35 mouse cellular contexts compared by ENCODE assay signal in the genomic region with DNA sequence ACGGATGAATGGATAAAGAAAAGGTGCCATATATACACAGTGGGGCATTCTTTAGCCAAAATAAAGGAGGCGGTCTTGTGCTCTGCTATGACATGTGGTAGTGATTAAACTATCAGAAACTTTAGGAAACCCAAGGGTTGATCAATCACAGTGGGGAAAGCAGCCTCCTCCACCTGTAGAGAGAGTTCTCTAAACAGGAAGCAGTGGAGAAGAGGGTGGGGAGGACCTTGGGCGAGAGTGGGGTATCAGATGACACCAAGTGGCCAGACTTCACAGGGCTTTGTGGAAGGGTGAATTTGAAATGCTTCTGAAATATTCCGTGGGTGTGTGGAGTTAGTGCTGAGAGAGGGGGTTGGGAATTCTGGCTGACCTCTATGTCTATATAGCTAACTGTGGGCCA. TPM values are rescaled to one million over a fixed set of nuclear protein-coding genes. Genes with fewer than 3 reads are reported as not detected.
DNase-seq lines count a peak whose midpoint lies in the region; ATAC-seq lines count a peak whose summit lies in the region.
"Had no signal": no experiment of that assay in that cellular context is flagged by ENCODE, and none has a peak within 500 bp of the region (broad histone marks: within the 10 kb centered on the region; RNA-seq: fewer than 3 reads in every experiment).

No protein-coding gene starts in this region.

- H3K9me3 ChIP-seq in hindbrain, embryonic 12.5 days (replicated peaks) = 0 out of 2 replicates have a peak, but pooled peaks cover 3% of the 10 kb centered on the region
- no peaks in the 10 kb centered on the region for H3K9me3 ChIP-seq in hindbrain, embryonic 16.5 days (ENCODE audit: control insufficient read depth, low read length)
- no peaks in the 10 kb centered on the region for H3K9me3 ChIP-seq in embryonic facial prominence, embryonic 11.5 days (replicated peaks; ENCODE audit: control insufficient read depth, low read length)
- no peaks in the 10 kb centered on the region for H3K9me3 ChIP-seq in limb, embryonic 11.5 days (ENCODE audit: control insufficient read depth, low read length)
- H3K9me3 ChIP-seq: forebrain, embryonic 12.5 days; midbrain, embryonic 12.5 days had no signal

- H3K36me3 ChIP-seq in hindbrain, embryonic 12.5 days = no peaks in the 10 kb centered on the region
- no peaks in the 10 kb centered on the region for H3K36me3 ChIP-seq in hindbrain, embryonic 16.5 days (ENCODE audit: control insufficient read depth, insufficient read depth, low read length)
- H3K36me3 ChIP-seq in embryonic facial prominence, embryonic 11.5 days (replicated peaks; ENCODE audit: control insufficient read depth, insufficient read depth, low read depth, low read length) = no peaks in the 10 kb centered on the region
- no peaks in the 10 kb centered on the region for H3K36me3 ChIP-seq in limb, embryonic 11.5 days (ENCODE audit: control insufficient read depth, insufficient read depth, low read length)
- H3K36me3 ChIP-seq: embryonic facial prominence, embryonic 15.5 days; forebrain, embryonic 12.5 days; limb, embryonic 12.5 days; midbrain, embryonic 12.5 days had no signal

- H3K4me1 ChIP-seq in hindbrain, embryonic 12.5 days = no peaks in the 10 kb centered on the region
- H3K4me1 ChIP-seq in hindbrain, embryonic 16.5 days (ENCODE audit: control insufficient read depth, insufficient read depth, low read depth, low read length) = no peaks in the 10 kb centered on the region
- 0 out of 2 replicates have a peak, but pooled peaks cover 2% of the 10 kb centered on the region for H3K4me1 ChIP-seq in embryonic facial prominence, embryonic 11.5 days (ENCODE audit: control insufficient read depth, insufficient read depth, low read length)
- H3K4me1 ChIP-seq in limb, embryonic 11.5 days (ENCODE audit: control insufficient read depth, insufficient read depth, low read length) = peaks cover 5% of the 10 kb centered on the region; the same call in 1 of the 2 replicates
- H3K4me1 ChIP-seq: embryonic facial prominence, embryonic 15.5 days; forebrain, embryonic 12.5 days; midbrain, embryonic 12.5 days had no signal

- H3K4me2 ChIP-seq in hindbrain, embryonic 12.5 days (replicated peaks) = no peak overlapping the region
- no peak overlapping the region for H3K4me2 ChIP-seq in hindbrain, embryonic 16.5 days (ENCODE audit: low read length)
- H3K4me2 ChIP-seq in embryonic facial prominence, embryonic 11.5 days (ENCODE audit: low read depth, low read length) = no peak overlapping the region
- no peak overlapping the region for H3K4me2 ChIP-seq in limb, embryonic 11.5 days (ENCODE audit: low read depth, severe bottlenecking)
- H3K4me2 ChIP-seq: embryonic facial prominence, embryonic 15.5 days; forebrain, embryonic 12.5 days; heart, embryonic 11.5 days; limb, embryonic 12.5 days; liver, embryonic 11.5 days; midbrain, embryonic 12.5 days had no signal

- H3K27ac ChIP-seq in hindbrain, embryonic 12.5 days = peak overlapping the region; percentile 35; the same call in 1 of the 2 replicates
- H3K27ac ChIP-seq in hindbrain, embryonic 16.5 days (ENCODE audit: low read depth, low read length) = no peak overlapping the region
- H3K27ac ChIP-seq in embryonic facial prominence, embryonic 11.5 days (replicated peaks; ENCODE audit: low read depth, low read length) = no peak overlapping the region
- no peak overlapping the region for H3K27ac ChIP-seq in limb, embryonic 11.5 days (replicated peaks; ENCODE audit: low read depth, low read length)
- H3K27ac ChIP-seq: embryonic facial prominence, embryonic 15.5 days; forebrain, embryonic 12.5 days; limb, embryonic 12.5 days; midbrain, embryonic 12.5 days had no signal

- H3K27me3 ChIP-seq in hindbrain, embryonic 12.5 days = no peaks in the 10 kb centered on the region
- H3K27me3 ChIP-seq in hindbrain, embryonic 16.5 days (replicated peaks; ENCODE audit: control insufficient read depth, insufficient read depth, low read length) = no peaks in the 10 kb centered on the region
- no peaks in the 10 kb centered on the region for H3K27me3 ChIP-seq in embryonic facial prominence, embryonic 11.5 days (ENCODE audit: control insufficient read depth, insufficient read depth, low read length)
- no peaks in the 10 kb centered on the region for H3K27me3 ChIP-seq in limb, embryonic 11.5 days (ENCODE audit: control insufficient read depth, insufficient read depth, low read length)
- H3K27me3 ChIP-seq: embryonic facial prominence, embryonic 15.5 days; forebrain, embryonic 12.5 days; limb, embryonic 12.5 days; midbrain, embryonic 12.5 days had no signal

- 50% methylated on average over 4 of the region's 4 CpGs for WGBS in hindbrain, embryonic 12.5 days
- WGBS in hindbrain, embryonic 16.5 days = 68% methylated on average over 4 of the region's 4 CpGs
- WGBS in embryonic facial prominence, embryonic 11.5 days = 24% methylated on average over 4 of the region's 4 CpGs
- WGBS in limb, embryonic 11.5 days = 17% methylated on average over 4 of the region's 4 CpGs

- no peak for ATAC-seq in hindbrain, embryonic 12.5 days (ENCODE audit: low FRiP score)
- ATAC-seq in hindbrain, embryonic 16.5 days = no peak
- peak; percentile 72 for ATAC-seq in embryonic facial prominence, embryonic 11.5 days (replicated peaks; ENCODE audit: insufficient number of reproducible peaks, low FRiP score, low TSS enrichment, low read depth)
- peak; percentile 70; the same call in 1 of the 2 replicates for ATAC-seq in limb, embryonic 11.5 days (ENCODE audit: insufficient number of reproducible peaks, low FRiP score, low TSS enrichment, low read depth)
- ATAC-seq: forebrain, postnatal 0 days; intestine, postnatal 0 days had no signal

- peak; percentile 37 for DNase-seq in embryo, embryonic 10.5 days (ENCODE audit: low spot score)
- DNase-seq in embryonic facial prominence, embryonic 11.5 days (ENCODE audit: low spot score) = peak; percentile 73
- DNase-seq in limb, embryonic 11.5 days (ENCODE audit: low spot score) = peak; percentile 44
- DNase-seq in lung, adult 18-20 months = no peak
- no peak for DNase-seq in spleen, postnatal 4 days (ENCODE audit: low spot score in 2 of 2)
- DNase-seq in neural tube, embryonic 10.5 days (ENCODE audit: extremely low spot score, low spot score) = no peak
- DNase-seq: adrenal gland, adult 8-10 months; cerebellum, adult 8-10 months; forebrain, postnatal 0 days; gastrocnemius, postnatal 14 days; heart, adult 18-20 months; heart, postnatal 4 days; kidney, adult 9 months; kidney, postnatal 10 days; layer of hippocampus, postnatal 36 days; lung, postnatal 36 days; right cerebral cortex, postnatal 4 days; thymus, adult 2 months; thymus, postnatal 36 days had no signal

- no peak overlapping the region for H3K9ac ChIP-seq in hindbrain, embryonic 12.5 days
- H3K9ac ChIP-seq in hindbrain, embryonic 16.5 days (ENCODE audit: low read depth, low read length) = no peak overlapping the region
- H3K9ac ChIP-seq in embryonic facial prominence, embryonic 11.5 days (replicated peaks; ENCODE audit: low read length) = no peak overlapping the region
- no peak overlapping the region for H3K9ac ChIP-seq in limb, embryonic 11.5 days (ENCODE audit: low read length)
- H3K9ac ChIP-seq: embryonic facial prominence, embryonic 15.5 days; forebrain, embryonic 12.5 days; forebrain, postnatal 0 days; limb, embryonic 12.5 days; midbrain, embryonic 12.5 days had no signal

- no peak overlapping the region for H3K4me3 ChIP-seq in hindbrain, embryonic 12.5 days
- no peak overlapping the region for H3K4me3 ChIP-seq in hindbrain, embryonic 16.5 days (ENCODE audit: low read length)
- no peak overlapping the region for H3K4me3 ChIP-seq in embryonic facial prominence, embryonic 11.5 days (ENCODE audit: low read depth, low read length)
- no peak overlapping the region for H3K4me3 ChIP-seq in limb, embryonic 11.5 days (ENCODE audit: low read depth, low read length)
- H3K4me3 ChIP-seq: embryonic facial prominence, embryonic 15.5 days; forebrain, embryonic 12.5 days; limb, embryonic 12.5 days; midbrain, embryonic 12.5 days; myocyte had no signal

RNA-seq across cellular contexts. Expression of gene Lypd9, which starts 0.9 kb away (rescaled TPM):
- polyA plus RNA-seq in hindbrain, embryonic 12.5 days (2016; fragmentation: Nextera tagmentation; extraction: Ambion mirVana) = not detected in 2 replicates
- polyA plus RNA-seq in hindbrain, embryonic 16.5 days (2015; fragmentation: Nextera tagmentation; extraction: Ambion mirVana) = not detected in 2 replicates
- not detected in 2 replicates for polyA plus RNA-seq in embryonic facial prominence, embryonic 11.5 days (2014; fragmentation: Nextera tagmentation; extraction: Ambion mirVana)
- not detected in 2 replicates for polyA plus RNA-seq in limb, embryonic 11.5 days (2014; fragmentation: Nextera tagmentation; extraction: Ambion mirVana)
- polyA plus RNA-seq: embryonic facial prominence, embryonic 15.5 days; forebrain, embryonic 12.5 days; forebrain, postnatal 0 days; heart, embryonic 11.5 days; heart, embryonic 16.5 days; intestine, postnatal 0 days; large intestine, adult 2 months; limb, embryonic 12.5 days; liver, embryonic 11.5 days; liver, embryonic 16.5 days; lung, embryonic 16.5 days; midbrain, embryonic 12.5 days; midbrain, postnatal 0 days; myocyte; spleen, adult 2 months; thymus, adult 2 months had no signal

RNA-seq across cellular contexts. Expression of gene Olfr30, which starts 8.5 kb away (rescaled TPM):
- not detected in 2 replicates for polyA plus RNA-seq in hindbrain, embryonic 12.5 days (2016; fragmentation: Nextera tagmentation; extraction: Ambion mirVana)
- not detected in 2 replicates for polyA plus RNA-seq in hindbrain, embryonic 16.5 days (2015; fragmentation: Nextera tagmentation; extraction: Ambion mirVana)
- not detected in 2 replicates for polyA plus RNA-seq in embryonic facial prominence, embryonic 11.5 days (2014; fragmentation: Nextera tagmentation; extraction: Ambion mirVana)
- polyA plus RNA-seq in limb, embryonic 11.5 days (2014; fragmentation: Nextera tagmentation; extraction: Ambion mirVana) = not detected in 2 replicates
- polyA plus RNA-seq: forebrain, embryonic 12.5 days; forebrain, postnatal 0 days; heart, embryonic 11.5 days; heart, embryonic 16.5 days; intestine, postnatal 0 days; large intestine, adult 2 months; limb, embryonic 12.5 days; liver, embryonic 11.5 days; liver, embryonic 16.5 days; lung, embryonic 16.5 days; midbrain, embryonic 12.5 days; midbrain, postnatal 0 days; myocyte; spleen, adult 2 months had no signal

RNA-seq across cellular contexts. Expression of gene Gm12253, which starts 21.2 kb away (rescaled TPM):
- not detected in 2 replicates for polyA plus RNA-seq in hindbrain, embryonic 12.5 days (2016; fragmentation: Nextera tagmentation; extraction: Ambion mirVana)
- polyA plus RNA-seq in hindbrain, embryonic 16.5 days (2015; fragmentation: Nextera tagmentation; extraction: Ambion mirVana) = not detected in 2 replicates
- not detected in 2 replicates for polyA plus RNA-seq in embryonic facial prominence, embryonic 11.5 days (2014; fragmentation: Nextera tagmentation; extraction: Ambion mirVana)
- polyA plus RNA-seq in limb, embryonic 11.5 days (2014; fragmentation: Nextera tagmentation; extraction: Ambion mirVana) = not detected in 2 replicates
- polyA plus RNA-seq: embryonic facial prominence, embryonic 15.5 days; forebrain, embryonic 12.5 days; forebrain, postnatal 0 days; heart, embryonic 11.5 days; heart, embryonic 16.5 days; intestine, postnatal 0 days; large intestine, adult 2 months; limb, embryonic 12.5 days; liver, embryonic 11.5 days; liver, embryonic 16.5 days; lung, embryonic 16.5 days; midbrain, embryonic 12.5 days; midbrain, postnatal 0 days; myocyte had no signal

RNA-seq across cellular contexts. Expression of gene 1810065E05Rik, which starts 32.7 kb away (rescaled TPM):
- polyA plus RNA-seq in hindbrain, embryonic 12.5 days (2016; fragmentation: Nextera tagmentation; extraction: Ambion mirVana) = not detected in 2 replicates
- not detected in 2 replicates for polyA plus RNA-seq in hindbrain, embryonic 16.5 days (2015; fragmentation: Nextera tagmentation; extraction: Ambion mirVana)
- not detected in 2 replicates for polyA plus RNA-seq in embryonic facial prominence, embryonic 11.5 days (2014; fragmentation: Nextera tagmentation; extraction: Ambion mirVana)
- 0.28 TPM in 1 of 2 replicates, not detected in the other for polyA plus RNA-seq in limb, embryonic 11.5 days (2014; fragmentation: Nextera tagmentation; extraction: Ambion mirVana)
- polyA plus RNA-seq: embryonic facial prominence, embryonic 15.5 days; forebrain, embryonic 12.5 days; forebrain, postnatal 0 days; heart, embryonic 11.5 days; heart, embryonic 16.5 days; limb, embryonic 12.5 days; liver, embryonic 11.5 days; liver, embryonic 16.5 days; lung, embryonic 16.5 days; midbrain, embryonic 12.5 days; midbrain, postnatal 0 days; myocyte had no signal

RNA-seq across cellular contexts. Expression of gene Olfr332, which starts 38.8 kb away (rescaled TPM):
- not detected in 2 replicates for polyA plus RNA-seq in hindbrain, embryonic 12.5 days (2016; fragmentation: Nextera tagmentation; extraction: Ambion mirVana)
- not detected in 2 replicates for polyA plus RNA-seq in hindbrain, embryonic 16.5 days (2015; fragmentation: Nextera tagmentation; extraction: Ambion mirVana)
- polyA plus RNA-seq in embryonic facial prominence, embryonic 11.5 days (2014; fragmentation: Nextera tagmentation; extraction: Ambion mirVana) = not detected in 2 replicates
- not detected in 2 replicates for polyA plus RNA-seq in limb, embryonic 11.5 days (2014; fragmentation: Nextera tagmentation; extraction: Ambion mirVana)
- polyA plus RNA-seq: forebrain, embryonic 12.5 days; heart, embryonic 11.5 days; heart, embryonic 16.5 days; intestine, postnatal 0 days; large intestine, adult 2 months; limb, embryonic 12.5 days; liver, embryonic 11.5 days; liver, embryonic 16.5 days; midbrain, embryonic 12.5 days; midbrain, postnatal 0 days; myocyte; spleen, adult 2 months had no signal

Comparison
In these comparisons a context has a peak if more than half of its experiments do, and no peak if none do; other contexts are left out.
1. ATAC-seq: peak in embryonic facial prominence, embryonic 11.5 days (single experiment) and limb, embryonic 11.5 days (single experiment); none in hindbrain, embryonic 12.5 days (single experiment) and hindbrain, embryonic 16.5 days (single experiment).
2. DNase-seq: peak in embryo, embryonic 10.5 days (single experiment), embryonic facial prominence, embryonic 11.5 days (single experiment) and limb, embryonic 11.5 days (single experiment); none in lung, adult 18-20 months (0 of 2), spleen, postnatal 4 days (0 of 2) and neural tube, embryonic 10.5 days (single experiment).